Mouse (Mus musculus): Measurements from ENCODE around the gene Tjp2.

GRCm38 (mm10) chr19:24173020-24173419 lies 51.8 kb downstream of the Tjp2 start:
- no peak for TF ChIP-seq CTCF (IDR thresholded peaks at IDR 0.05; ENCODE audit: insufficient read depth, low read depth, low read length)
- TF ChIP-seq POLR2A (IDR thresholded peaks at IDR 0.05; ENCODE audit: insufficient read depth, low read depth, low read length), result no peak

Data from olfactory bulb, adult 2 months (tissue).